Comparison of ENCODE assay signal across 8 mouse cellular contexts in the genomic region with DNA sequence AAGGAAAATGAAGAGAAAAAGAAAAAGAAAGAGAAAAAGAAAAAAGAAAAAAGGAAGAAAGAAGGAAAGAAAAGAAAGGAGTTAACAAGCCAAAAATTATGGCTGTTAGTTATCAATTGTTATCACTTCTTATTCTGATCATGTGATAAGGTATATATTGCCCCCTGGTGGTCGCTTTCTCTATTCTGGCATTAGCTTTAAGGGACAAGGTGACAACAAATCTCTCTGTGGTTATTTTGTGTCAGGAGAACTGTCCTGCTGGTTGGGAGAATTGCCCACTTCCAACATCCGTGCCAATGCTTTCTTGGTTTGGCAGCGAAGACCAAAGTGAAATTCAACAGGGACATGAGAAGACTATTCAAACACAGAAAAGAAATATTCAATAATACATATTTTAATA. TPM values are rescaled to one million over a fixed set of nuclear protein-coding genes. Genes with fewer than 3 reads are reported as not detected.
DNase-seq lines count a peak whose midpoint lies in the region; ATAC-seq and TF ChIP-seq lines count a peak whose summit lies in the region.

No protein-coding gene starts in this region.

- H3K9me3 ChIP-seq in MEL (replicated peaks; ENCODE audit: insufficient read depth, low read length), result no peaks in the 10 kb centered on the region
- H3K9me3 ChIP-seq in liver, postnatal 0 days (ENCODE audit: low read length), result no peaks in the 10 kb centered on the region

- TF ChIP-seq RAD21 in MEL (IDR thresholded peaks at IDR 0.05; ENCODE audit: low read depth, low read length), result peak; percentile 33

- intact Hi-C loops in left cerebral cortex, postnatal 4 days (cut with DNase I), result no loop called here

- no peak overlapping the region for H3K9ac ChIP-seq in MEL (ENCODE audit: control insufficient read depth, low read depth, low read length, poor library complexity, severe bottlenecking)
- H3K9ac ChIP-seq in liver, postnatal 0 days (replicated peaks), result no peak overlapping the region

- peak in 2 of 3 experiments; percentile 10 to 43; a peak in 2 of 6 replicates for TF ChIP-seq CTCF in MEL (IDR thresholded peaks at IDR 0.05 in 2 of 3, conservative IDR thresholded peaks at IDR 0.05 in 1 of 3; ENCODE audit: control insufficient read depth in 1 of 3, insufficient read depth in 1 of 3, low read depth in 2 of 3, low read length in 3 of 3, poor library complexity in 1 of 3, severe bottlenecking in 1 of 3)
- peak; percentile 50 for TF ChIP-seq CTCF in liver, postnatal 0 days (IDR thresholded peaks at IDR 0.05; ENCODE audit: low read depth)

- peak; percentile 70 for DNase-seq in left cerebral cortex, postnatal 4 days
- no peak for DNase-seq in left cerebral cortex, adult 8-10 months (ENCODE audit: low spot score in 2 of 2)
- peak; percentile 32 for DNase-seq in MEL (ENCODE audit: low read depth, low spot score)
- DNase-seq in c-Kit-negative CD71-positive TER-119-positive erythroid progenitor cells, embryonic 14.5 days (ENCODE audit: low read depth, low spot score), result peak; percentile 6
- peak; percentile 31 to 50 for DNase-seq in gastrocnemius, adult 8-10 months (ENCODE audit: low spot score in 2 of 2)
- peak; percentile 49 for DNase-seq in liver, postnatal 0 days
- peak; percentile 71 for DNase-seq in thymus, postnatal 0 days (ENCODE audit: low spot score)
- DNase-seq in frontal cortex, postnatal 10 days (ENCODE audit: low spot score in 2 of 2), result no peak

- ATAC-seq in liver, postnatal 0 days, result no peak

- no peak for TF ChIP-seq POLR2A in MEL (IDR thresholded peaks at IDR 0.05; ENCODE audit: control insufficient read depth in 1 of 2, insufficient read depth in 1 of 2, low read depth in 1 of 2, low read length in 2 of 2, poor library complexity in 1 of 2)

- peaks cover 2 to 9% of the 10 kb centered on the region in 2 experiments; a peak in 2 of 4 replicates for H3K27me3 ChIP-seq in MEL (ENCODE audit: control insufficient read depth in 1 of 2, insufficient read depth in 2 of 2, low read length in 2 of 2)
- no peaks in the 10 kb centered on the region for H3K27me3 ChIP-seq in liver, postnatal 0 days (ENCODE audit: insufficient read depth, low read length)

- no peak for TF ChIP-seq EP300 in MEL (IDR thresholded peaks at IDR 0.05; ENCODE audit: low read depth in 1 of 2, low read length in 2 of 2)
- TF ChIP-seq EP300 in liver, postnatal 0 days (IDR thresholded peaks at IDR 0.05; ENCODE audit: low read depth), result no peak

- no peak overlapping the region for H3K4me3 ChIP-seq in MEL (ENCODE audit: control insufficient read depth in 1 of 2, insufficient read depth in 1 of 2, low read depth in 2 of 2, low read length in 2 of 2)
- H3K4me3 ChIP-seq in liver, postnatal 0 days (ENCODE audit: low read depth, low read length), result no peak overlapping the region

- no peak overlapping the region for H3K4me2 ChIP-seq in liver, postnatal 0 days (ENCODE audit: low read depth, low read length)

- H3K4me1 ChIP-seq in MEL (ENCODE audit: control insufficient read depth in 1 of 2, insufficient read depth in 2 of 2, low read length in 2 of 2), result no peaks in the 10 kb centered on the region
- no peaks in the 10 kb centered on the region for H3K4me1 ChIP-seq in liver, postnatal 0 days (ENCODE audit: insufficient read depth)

- no peak overlapping the region for H3K27ac ChIP-seq in MEL (ENCODE audit: control insufficient read depth, low read depth, low read length)
- H3K27ac ChIP-seq in liver, postnatal 0 days (ENCODE audit: low read depth), result no peak overlapping the region

- WGBS in liver, postnatal 0 days (ENCODE audit: insufficient replicate concordance), result 47% methylated on average over 3 of the region's 3 CpGs

- no peaks in the 10 kb centered on the region for H3K79me2 ChIP-seq in MEL (ENCODE audit: control insufficient read depth, insufficient read depth, low read length, poor library complexity)

- no peaks in the 10 kb centered on the region for H3K36me3 ChIP-seq in MEL (ENCODE audit: control insufficient read depth in 1 of 2, insufficient read depth in 2 of 2, low read length in 2 of 2)
- H3K36me3 ChIP-seq in liver, postnatal 0 days (replicated peaks; ENCODE audit: insufficient read depth, low read length), result no peaks in the 10 kb centered on the region

TF ChIP-seq in MEL, 35 proteins besides CTCF, POLR2A, EP300 and RAD21:
- TF ChIP-seq ZMIZ1 (IDR thresholded peaks at IDR 0.05; ENCODE audit: low read depth, low read length), result no peak
- no peak for TF ChIP-seq MAFK (IDR thresholded peaks at IDR 0.05; ENCODE audit: borderline replicate concordance, low read depth, low read length)
- TF ChIP-seq RCOR1 (IDR thresholded peaks at IDR 0.05; ENCODE audit: low read depth, low read length), result no peak
- no peak for TF ChIP-seq MYC (IDR thresholded peaks at IDR 0.05; ENCODE audit: low read depth, low read length)
- no peak for TF ChIP-seq SIN3A (IDR thresholded peaks at IDR 0.05; ENCODE audit: low read length)
- peak; percentile 46; the same call in 1 of the 2 replicates for TF ChIP-seq USF1 (IDR thresholded peaks at IDR 0.05; ENCODE audit: low read depth, low read length)
- no peak for TF ChIP-seq MAZ (IDR thresholded peaks at IDR 0.05; ENCODE audit: low read depth, low read length)
- peak; percentile 64 for TF ChIP-seq GATA1 (IDR thresholded peaks at IDR 0.05; ENCODE audit: low read depth, low read length)
- TF ChIP-seq SMC3 (IDR thresholded peaks at IDR 0.05; ENCODE audit: low read depth, low read length), result peak; percentile 48

RNA-seq across cellular contexts. Expression of gene Gls, which starts 34.6 kb away (rescaled TPM):
- 100 to 1,000 TPM; 264 to 265 TPM for total RNA-seq in left cerebral cortex, postnatal 4 days (2021)
- 100 to 1,000 TPM; 305 to 350 (median 337) TPM for total RNA-seq in left cerebral cortex, adult 8-10 months (2022)
- 85.3 and 91.9 TPM in 2 replicates for total RNA-seq in MEL (2012; rRNA removed)
- 100 to 1,000 TPM in 1 of 2 experiments, 10 to 100 TPM in 1; 57.2 to 121 TPM for polyA plus RNA-seq in MEL (2012; ENCODE audit: insufficient read depth in 1 of 2, insufficient read length in 2 of 2, low read depth in 1 of 2, low replicate concordance in 2 of 2, missing spikeins in 1 of 2)
- total RNA-seq in gastrocnemius, adult 8-10 months (2022), result 10 to 100 TPM; 72.7 to 88.6 (median 81.2) TPM
- 3.9 and 4.7 TPM in 2 replicates for polyA plus RNA-seq in liver, postnatal 0 days (2015; fragmentation: Nextera tagmentation; extraction: Ambion mirVana)
- polyA plus RNA-seq in thymus, postnatal 0 days (2015; fragmentation: Nextera tagmentation; extraction: Ambion mirVana), result 30.8 and 38.3 TPM in 2 replicates

Comparison
In these comparisons a context has a peak if more than half of its experiments do, and no peak if none do; other contexts are left out.
1. DNase-seq: peak in left cerebral cortex, postnatal 4 days (single experiment), MEL (single experiment), c-Kit-negative CD71-positive TER-119-positive erythroid progenitor cells, embryonic 14.5 days (single experiment), gastrocnemius, adult 8-10 months (2 of 2), liver, postnatal 0 days (single experiment) and thymus, postnatal 0 days (single experiment); none in left cerebral cortex, adult 8-10 months (0 of 2) and frontal cortex, postnatal 10 days (0 of 2).